Mouse (Mus musculus): Measurements from ENCODE around the gene Grk6.

Gene Grk6

GRCm38 (mm10) chr13:55465830-55466440 is 21.1 kb downstream of the Grk6 start:
- DNase-seq: no peak

GRCm38 (mm10) chr13:55468851-55469560 is 24.1 kb downstream of the Grk6 start:
- DNase-seq: no peak

- DNase-seq: no peak
Observed at GRCm38 (mm10) chr13:55470372-55470771, 25.5 kb downstream of the Grk6 start.

GRCm38 (mm10) chr13:55471156-55471818 is 26.4 kb downstream of the Grk6 start:
- DNase-seq: peak; percentile 84

- DNase-seq: no peak
Observed at GRCm38 (mm10) chr13:55471819-55472131, 26.9 kb downstream of the Grk6 start.

GRCm38 (mm10) chr13:55472132-55473022 is 27.5 kb downstream of the Grk6 start:
- peak; percentile 80 for DNase-seq

- peak; percentile 36 for DNase-seq
Observed at GRCm38 (mm10) chr13:55473076-55473831, 28.4 kb downstream of the Grk6 start.

GRCm38 (mm10) chr13:55473961-55474360 is 29.1 kb downstream of the Grk6 start:
- DNase-seq: no peak

GRCm38 (mm10) chr13:55474621-55475069 is 29.8 kb downstream of the Grk6 start:
- DNase-seq: peak; percentile 66

GRCm38 (mm10) chr13:55475750-55476149 is 30.9 kb downstream of the Grk6 start:
- no peak for DNase-seq

GRCm38 (mm10) chr13:55476256-55476655 is 31.4 kb downstream of the Grk6 start:
- no peak for DNase-seq

- no peak for DNase-seq
Observed at GRCm38 (mm10) chr13:55477492-55477891, 32.6 kb downstream of the Grk6 start.

- peak; percentile 73 for DNase-seq
Observed at GRCm38 (mm10) chr13:55478036-55478435, 33.2 kb downstream of the Grk6 start.

GRCm38 (mm10) chr13:55479008-55479407 is 34.1 kb downstream of the Grk6 start:
- DNase-seq: no peak

GRCm38 (mm10) chr13:55479929-55480328 is 35.1 kb downstream of the Grk6 start:
- DNase-seq: no peak

- no peak for DNase-seq
Observed at GRCm38 (mm10) chr13:55482542-55482941, 37.7 kb downstream of the Grk6 start.

- DNase-seq: no peak
Observed at GRCm38 (mm10) chr13:55483071-55483470, 38.2 kb downstream of the Grk6 start.

GRCm38 (mm10) chr13:55483593-55483992 is 38.7 kb downstream of the Grk6 start:
- peak; percentile 94 for DNase-seq

GRCm38 (mm10) chr13:55484520-55485088 is 39.7 kb downstream of the Grk6 start:
- no peak for DNase-seq

GRCm38 (mm10) chr13:55486029-55486794 is 41.3 kb downstream of the Grk6 start:
- no peak for DNase-seq

GRCm38 (mm10) chr13:55486916-55487577 is 42.2 kb downstream of the Grk6 start:
- no peak for DNase-seq
